Mouse (Mus musculus) adrenal gland, postnatal 14 days (tissue): ENCODE measurements around the gene C1qtnf7. TPM values are rescaled to one million over a fixed set of nuclear protein-coding genes. Genes with fewer than 3 reads are reported as not detected.
A peak's percentile ranks its signal among the peaks of the same experiment; 100 is the strongest.

Experiments
- DNase-seq: peaks from one replicate; pipeline ENCODE4 v3.0.0; 2021; ENCODE audit warnings: mixed read lengths
- long read RNA-seq, 2 experiments: library from polyadenylated mRNA; stranded (forward); transcript quantifications; one replicate each; pipeline ENCODE4 v2.0.0; 2021
- total RNA-seq: library from RNA; stranded (reverse); gene quantifications from 2 replicates; pipeline ENCODE4 v1.2.3, GENCODE M21; 2021

C1qtnf7 gene
- total RNA-seq, result 5.9 and 7.2 TPM in 2 replicates
- long read RNA-seq, experiment 1, partial matches to known transcripts, result 0 of 7 reads
- long read RNA-seq, experiment 1, other reads (novel, unspliced or antisense), result 5 of 7 reads
- long read RNA-seq, experiment 2, partial matches to known transcripts, result 0 of 2 reads
- long read RNA-seq, experiment 2, other reads (novel, unspliced or antisense), result 1 of 2 reads

DNA sequence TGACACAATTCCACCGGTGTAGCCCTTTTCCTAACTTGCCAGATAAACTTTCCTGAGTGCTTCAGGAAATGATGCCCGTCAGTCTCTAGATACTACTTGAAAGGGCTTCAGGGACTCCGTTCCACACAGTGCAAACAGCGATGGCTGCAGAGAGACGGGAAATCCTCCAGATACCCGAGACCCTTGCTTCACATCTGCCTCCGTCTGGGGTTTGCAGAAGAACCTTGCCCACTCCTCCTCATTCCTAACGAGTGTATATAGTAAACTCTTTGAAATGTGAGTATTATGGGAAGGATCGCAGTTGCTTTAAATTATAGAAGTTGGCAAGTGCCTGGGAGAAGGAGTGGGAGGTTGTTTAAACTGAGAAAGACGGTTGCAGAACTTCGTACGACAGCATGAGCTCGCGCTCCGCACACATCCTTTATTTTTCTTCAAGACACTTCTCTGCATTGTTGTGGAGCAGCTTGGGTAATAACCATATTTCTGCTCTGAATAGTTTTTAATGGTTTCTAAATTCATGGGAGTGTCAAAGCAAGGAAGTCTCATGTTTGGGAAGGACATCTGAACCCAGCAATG is at the start of gene C1qtnf7:
Gene C1qtnf7, plus strand, starts transcription at position 138 of the 576 bp plus-strand sequence.
- no peak for DNase-seq

DNA sequence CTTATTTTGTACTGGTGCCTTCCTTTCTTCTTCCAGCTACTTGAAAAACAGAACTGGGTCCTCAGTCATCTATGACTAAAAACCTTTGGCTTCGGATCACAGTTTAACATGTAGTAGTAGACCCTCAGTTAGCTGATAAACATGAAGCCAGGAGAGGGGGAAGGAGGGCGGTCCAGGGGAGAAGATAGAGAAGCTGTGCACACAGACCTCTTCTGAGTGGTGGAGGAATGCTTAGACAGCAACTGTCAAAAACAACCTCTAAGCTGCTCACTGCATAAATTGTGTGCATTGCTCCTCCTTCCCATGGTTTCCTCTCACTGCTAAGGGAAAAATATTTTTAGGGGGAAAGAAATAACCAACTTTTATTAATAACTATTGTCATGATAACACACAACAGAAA is 48.6 kb upstream of the C1qtnf7 start:
- no peak for DNase-seq

DNA sequence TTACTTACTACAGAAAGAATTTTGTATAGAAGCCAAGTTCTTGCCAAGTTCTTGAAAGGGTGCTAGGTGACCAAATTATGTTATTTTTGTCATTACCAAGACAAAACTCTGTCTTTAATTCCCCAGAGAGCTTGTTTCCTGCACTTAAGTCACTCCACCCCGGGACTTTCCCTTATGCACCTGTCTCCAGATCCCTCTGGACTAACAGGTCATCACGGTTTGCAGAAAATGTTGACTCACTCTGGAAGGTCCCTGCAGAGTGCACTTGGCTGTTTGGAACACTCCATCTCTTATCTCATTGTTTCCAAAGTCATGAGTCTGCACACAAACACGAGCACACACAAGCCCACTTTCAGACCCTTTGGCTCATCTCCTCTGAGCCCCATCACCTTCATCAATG is 48.1 kb upstream of the C1qtnf7 start:
- DNase-seq, result no peak

DNA sequence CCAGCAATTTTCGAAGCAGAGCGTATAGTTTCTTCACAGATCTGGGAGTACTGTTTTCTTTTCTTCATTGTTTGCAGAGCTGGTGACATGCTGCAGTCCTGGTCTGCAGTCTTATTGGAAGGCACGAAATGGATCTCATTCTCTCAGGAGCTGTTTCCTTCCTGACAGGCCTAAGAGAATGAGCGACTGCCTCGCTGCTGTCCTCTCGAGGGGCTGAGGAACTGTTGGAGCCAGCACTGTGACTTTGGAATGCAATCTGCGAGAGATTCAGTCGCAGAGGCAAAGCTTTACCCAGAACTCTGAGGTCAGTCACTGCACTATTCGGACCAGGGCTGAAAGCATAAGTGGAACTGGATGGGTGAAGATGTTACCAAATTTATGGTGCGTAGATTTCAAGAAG is 46.4 kb upstream of the C1qtnf7 start:
- DNase-seq, result no peak

DNA sequence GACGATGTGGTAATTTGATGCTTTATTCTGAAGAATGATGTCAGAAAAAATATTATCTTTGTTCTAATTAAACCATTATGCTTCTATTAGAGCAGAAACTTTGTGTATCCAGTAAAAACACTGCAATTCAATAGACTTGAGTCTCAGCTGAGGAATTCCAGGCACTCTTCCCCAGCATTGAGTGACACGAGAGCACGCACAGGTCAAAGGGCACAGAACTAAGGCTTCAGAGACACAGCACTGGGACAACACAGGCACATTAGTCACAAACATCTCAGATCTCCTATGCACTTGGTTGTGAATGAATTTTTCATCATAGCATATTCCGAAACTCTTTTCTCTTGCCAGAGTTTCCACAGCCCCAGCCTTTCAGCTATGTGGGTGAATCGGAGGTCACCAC is 37.4 kb upstream of the C1qtnf7 start:
- DNase-seq, result no peak

DNA sequence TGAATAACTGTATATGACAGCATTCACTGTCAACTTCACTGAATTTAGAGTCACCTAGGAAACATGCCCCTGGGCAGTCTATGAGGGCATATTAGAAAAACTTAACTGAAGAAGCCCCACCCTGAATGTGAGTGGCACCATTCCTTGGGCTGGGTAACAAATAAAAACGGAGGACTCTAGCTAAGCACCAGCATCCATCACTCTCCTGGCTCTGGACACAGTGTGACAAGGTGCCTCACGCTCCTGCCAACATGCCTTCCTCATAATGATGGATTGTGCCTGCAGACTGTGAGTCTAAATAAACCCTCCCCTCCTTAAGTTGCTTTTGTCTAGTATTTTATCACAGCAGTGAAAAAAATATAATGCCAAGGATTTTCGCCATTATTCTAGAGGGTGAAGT is 35.3 kb upstream of the C1qtnf7 start:
- DNase-seq, result no peak

DNA sequence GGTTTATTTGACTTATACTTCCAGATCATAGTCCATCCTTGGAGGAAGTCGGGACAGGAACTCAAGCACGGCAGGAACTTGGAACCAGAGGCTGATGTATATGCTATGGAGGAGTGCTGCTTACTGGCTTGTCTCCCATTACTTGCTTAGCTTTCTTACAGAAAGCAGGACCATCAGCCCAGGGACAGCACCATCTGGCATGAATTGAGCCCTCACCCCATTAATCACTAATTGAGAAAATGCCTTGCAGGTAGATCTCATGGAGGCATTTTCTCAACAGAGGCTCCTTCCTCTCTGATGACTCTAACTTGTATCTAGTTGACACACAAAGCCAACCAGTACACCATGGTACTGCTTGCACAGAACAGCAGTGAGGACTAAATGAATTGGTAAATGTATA is 34.6 kb upstream of the C1qtnf7 start:
- no peak for DNase-seq

DNA sequence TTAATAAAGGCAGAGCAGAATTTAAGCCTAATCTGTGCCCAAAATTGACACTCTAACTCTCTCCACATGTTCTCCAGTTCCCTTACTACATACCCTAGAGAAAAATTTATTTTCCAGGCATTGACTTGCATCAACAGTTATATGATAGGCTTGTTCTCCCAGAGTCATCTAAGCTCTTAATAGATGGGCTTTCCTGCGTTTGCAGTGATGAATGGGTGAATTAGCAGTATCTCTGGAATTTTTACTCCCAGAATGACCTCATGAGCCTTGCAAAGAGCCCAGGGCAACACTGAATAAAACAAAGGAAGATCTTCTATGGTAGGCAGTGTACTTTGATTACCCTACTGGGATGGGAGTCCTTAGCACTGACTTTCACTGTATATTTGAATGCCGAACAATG is 33.5 kb upstream of the C1qtnf7 start:
- no peak for DNase-seq

DNA sequence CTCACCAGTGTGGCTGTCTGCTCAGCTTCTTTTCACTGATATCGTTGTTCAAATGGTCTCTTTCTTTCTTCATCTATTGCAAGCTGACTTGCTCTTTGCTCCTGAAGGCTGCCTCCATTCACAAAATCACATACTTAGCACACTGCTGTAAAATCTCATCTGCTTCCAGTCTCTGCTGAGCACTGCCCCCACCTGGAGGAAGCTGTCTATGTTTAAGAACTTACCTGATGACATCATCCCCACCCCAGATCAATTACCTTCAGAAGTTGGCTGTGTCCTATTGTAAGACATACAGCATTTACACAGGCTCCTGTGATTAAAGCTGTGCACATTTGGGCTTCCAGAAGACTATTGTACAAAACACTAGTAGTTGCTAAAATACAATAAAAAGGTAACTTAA is 13.5 kb upstream of the C1qtnf7 start:
- DNase-seq, result no peak

DNA sequence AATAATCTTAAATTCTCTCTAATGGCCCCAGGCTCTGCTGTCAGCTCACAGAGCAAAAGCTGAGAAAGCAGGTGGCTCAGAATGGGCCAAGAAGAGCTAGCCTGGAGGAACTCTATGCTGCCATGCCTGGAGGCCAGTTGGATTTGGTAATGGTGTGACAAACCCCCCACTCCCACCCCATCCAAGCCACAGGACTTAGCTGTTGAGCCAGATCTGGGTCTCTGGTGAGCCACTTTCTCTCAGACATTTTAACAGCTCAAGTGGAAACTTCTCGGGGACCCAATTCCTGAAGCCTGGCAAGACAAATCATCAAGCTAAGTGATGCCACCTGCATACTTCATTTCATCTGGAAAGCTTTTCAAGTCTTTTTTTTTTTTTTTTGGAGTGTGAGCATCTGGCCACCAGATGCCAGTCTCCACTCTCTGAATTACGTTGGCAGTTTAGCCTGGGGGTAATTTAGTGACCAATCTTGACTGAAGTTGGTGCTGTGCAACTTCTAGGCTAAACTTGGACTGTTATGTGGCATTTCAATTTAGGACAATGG is 11.0 kb upstream of the C1qtnf7 start:
- DNase-seq, result no peak

DNA sequence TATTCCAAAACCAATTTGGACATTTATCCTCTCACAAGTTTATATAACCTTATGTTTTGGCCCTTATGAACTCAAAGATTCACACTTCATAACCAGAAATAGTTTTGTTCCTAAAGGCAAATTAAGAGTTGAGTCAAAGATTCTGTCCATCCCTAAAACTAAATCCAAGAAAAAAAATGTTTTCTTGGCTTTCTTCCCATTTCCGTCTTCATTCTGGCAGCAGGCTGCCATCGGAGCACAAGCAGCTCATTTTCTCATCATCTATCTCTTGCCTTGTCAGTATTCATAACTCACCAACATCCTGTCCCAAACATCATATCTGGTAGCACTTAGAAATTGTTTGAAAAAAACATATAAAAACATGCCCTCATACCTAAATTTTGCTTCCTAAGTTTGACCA is 6.9 kb upstream of the C1qtnf7 start:
- no peak for DNase-seq

DNA sequence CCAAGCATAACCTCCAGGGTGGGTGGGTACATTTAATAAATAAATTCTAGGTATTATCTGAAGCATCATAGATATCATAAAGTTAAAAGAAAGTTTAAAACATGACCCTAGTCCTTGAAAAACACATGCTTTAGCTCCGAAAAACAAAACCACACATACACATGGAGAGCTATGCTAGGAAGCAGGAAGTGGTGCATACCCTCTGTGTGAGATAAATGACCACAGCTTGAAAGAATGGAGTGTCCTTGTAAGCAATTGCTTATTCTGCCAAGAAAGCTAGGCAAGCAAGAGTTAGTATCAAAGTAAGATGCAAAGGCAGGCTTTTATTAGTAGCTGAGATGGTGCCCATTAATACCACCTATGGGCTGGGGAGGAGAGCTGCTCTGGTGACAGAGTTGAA is 6.4 kb upstream of the C1qtnf7 start:
- DNase-seq, result no peak

DNA sequence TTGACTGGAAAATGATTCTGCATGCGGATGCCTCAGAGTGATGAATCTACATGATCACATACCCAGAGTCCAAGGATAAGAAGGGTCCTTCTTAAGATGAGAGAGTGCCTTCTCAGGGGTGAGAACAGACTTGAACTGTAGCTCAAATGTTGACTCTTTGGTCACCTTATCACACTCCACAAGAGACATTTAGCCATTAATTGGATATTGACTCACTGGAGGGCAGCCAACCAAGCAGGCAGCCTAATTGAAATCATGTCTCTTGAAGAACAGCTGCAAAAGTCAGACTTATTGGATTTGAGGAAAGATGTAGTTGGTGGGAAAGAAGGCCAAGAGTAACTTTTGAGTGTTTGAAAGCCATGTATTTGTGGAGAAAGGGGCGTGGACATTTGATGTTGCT is 4.2 kb upstream of the C1qtnf7 start:
- DNase-seq, result no peak

DNA sequence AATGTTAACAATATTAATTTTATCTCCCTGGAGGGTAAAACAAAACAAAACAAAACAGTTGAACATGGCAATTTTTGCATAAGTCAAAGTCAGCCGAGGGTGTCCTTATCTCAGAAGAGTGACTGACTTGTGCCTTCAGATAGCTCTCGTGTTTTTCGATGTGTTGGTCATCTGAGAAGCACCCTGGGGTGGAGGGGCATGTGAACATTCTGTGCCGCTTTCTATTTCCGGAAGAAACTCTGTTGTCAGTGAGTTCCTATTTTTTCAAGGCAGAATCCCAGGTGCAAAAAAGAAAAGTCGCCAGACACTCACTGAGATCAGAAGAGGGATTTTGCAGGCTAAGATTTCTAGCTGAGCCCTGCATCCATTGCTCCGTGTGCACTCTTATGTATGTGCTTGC is 1.2 kb downstream of the C1qtnf7 start:
- DNase-seq, result peak; percentile 7

DNA sequence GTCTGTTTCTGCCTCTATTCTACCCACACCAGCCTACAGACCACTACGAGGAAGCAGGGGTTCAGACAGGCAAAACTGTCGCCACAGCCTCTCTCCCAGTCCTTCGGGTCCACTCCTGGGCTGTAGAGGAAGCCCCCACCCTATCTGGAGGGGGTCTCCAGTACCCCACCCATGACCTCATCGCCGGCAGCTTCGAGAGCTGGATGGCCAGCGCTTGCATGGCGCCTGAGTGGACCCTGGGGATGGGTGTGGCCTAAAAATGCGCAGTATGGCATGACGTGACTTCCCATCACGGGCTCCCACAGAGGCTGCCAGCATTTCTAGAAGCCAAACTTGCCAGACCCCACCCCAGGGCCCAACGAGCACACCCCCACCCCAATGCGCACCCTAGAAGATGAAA is 2.0 kb downstream of the C1qtnf7 start:
- no peak for DNase-seq

DNA sequence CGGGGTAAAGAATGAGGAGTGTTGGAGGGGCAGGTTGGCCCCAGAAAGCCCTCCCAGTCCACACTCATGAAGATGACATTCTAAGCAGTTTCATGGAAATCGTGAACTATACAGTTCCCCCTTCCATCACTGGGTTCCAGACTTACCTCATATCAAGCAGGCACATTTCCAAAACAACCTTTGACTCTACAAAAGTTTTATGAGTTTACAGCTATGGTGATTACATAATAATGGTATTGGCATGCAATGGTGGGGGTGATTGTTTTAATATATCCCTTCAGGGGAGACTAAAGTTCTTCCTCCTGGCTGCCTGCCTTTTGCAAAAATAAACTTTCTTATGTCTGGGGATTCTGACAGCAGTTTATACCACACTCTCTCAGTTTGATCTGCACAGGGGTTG is 4.6 kb downstream of the C1qtnf7 start:
- no peak for DNase-seq

DNA sequence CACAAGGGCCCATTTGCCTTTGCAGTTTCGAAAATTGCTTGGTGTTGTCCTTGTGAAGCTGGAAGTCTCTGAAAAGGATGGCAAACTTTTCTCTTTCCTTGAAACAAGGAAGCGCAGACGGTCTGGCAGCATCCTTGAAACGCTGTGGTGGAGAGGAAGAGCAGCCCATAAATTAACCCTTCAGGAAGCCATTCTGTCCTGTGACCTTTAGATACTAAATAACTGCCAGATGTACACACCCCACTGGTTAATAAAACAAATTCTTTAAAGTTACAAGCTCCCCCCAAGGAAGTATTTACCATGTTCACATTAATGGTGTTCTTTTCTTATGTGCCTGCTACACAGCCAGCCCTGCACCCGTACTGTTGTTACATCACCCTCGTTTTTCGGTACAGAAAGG is 6.0 kb downstream of the C1qtnf7 start:
- DNase-seq, result no peak

DNA sequence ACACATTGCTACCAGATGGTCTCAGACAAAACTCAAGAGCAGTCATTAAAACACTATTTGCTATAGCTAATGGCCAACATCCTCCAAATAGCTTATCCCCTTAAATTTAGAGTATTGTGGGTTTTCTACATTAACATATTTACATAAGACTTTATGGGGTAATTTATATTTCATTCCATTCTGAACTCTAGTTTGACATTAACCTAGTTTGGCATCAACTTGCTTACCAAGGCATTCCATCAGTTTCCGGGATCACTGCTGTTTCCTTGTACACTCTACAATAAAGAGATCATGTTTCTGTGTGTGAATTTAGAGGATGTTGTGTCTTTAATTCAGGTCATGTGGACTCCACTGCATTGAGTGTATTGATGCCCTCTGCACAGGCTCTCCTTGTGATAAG is 7.5 kb downstream of the C1qtnf7 start:
- no peak for DNase-seq

DNA sequence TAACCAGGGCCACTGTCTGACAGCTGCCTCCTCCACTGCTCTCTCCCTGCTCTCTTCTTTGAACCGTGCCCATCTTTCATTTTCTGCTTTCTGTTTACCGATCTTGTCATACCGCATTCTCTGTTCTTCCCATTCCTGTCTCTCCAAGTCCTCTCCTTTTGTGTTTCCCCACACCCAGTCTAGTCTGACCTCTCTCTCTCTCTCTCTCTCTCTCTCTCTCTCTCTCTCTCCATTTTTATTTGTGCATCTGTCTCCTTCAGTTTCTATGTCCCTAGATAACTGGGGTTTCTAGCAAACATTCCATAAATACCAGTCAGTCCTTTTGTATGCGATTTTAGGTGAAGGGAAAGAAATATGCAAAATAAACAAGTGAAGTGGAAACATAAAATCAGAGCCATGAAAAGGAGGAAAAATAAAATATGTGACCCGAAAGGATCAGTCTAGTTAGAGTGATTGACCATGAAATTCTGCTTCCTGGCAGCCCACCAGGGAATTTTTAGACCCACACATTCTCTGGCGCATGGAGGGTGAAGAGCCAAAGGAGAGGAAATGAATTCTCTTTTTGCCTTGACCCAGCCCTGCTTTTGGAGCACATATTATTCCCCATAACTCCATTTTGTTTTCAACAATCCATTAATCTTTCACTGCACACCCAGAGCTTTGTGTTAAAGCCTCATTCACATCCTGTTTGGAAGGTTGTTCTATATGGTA is 11.7 kb downstream of the C1qtnf7 start:
- DNase-seq, result no peak

DNA sequence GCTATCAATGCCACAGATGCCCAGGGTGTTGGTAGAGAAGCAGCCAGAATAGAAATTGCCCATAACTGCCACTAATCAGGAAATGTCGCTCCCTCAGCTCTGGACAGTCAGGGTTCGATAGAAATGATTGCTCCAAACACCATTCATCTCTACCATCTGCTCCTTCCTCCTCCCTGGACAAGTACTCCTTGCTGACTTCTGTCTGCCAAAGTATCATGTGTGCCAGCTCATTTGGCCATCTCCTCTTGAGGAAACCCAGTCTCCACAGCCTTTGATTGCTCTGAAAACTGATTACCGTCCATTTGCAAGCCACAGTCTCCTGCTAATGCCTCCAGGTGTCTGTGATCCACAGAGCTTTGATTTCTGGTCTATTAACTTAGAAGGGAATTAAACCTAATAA is 14.8 kb downstream of the C1qtnf7 start:
- no peak for DNase-seq

DNA sequence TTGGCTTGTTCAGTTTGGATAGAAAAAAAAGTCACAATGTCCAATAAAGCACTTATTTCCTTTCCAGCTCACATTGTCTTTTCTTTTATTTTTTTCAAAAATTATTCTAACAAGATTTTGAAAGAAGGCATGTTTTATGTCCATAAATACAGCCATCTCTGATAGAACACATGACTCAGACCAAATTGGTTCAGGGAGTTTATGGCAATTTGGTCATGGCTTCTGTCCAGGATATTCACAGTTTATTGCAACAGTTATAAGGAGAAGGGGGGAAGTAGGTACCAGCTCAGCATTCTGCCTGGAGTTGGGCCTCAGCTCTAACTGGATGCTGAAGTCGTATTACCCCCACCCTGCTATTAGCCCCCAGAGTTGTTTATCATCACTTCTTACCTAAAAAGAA is 15.5 kb downstream of the C1qtnf7 start:
- no peak for DNase-seq

DNA sequence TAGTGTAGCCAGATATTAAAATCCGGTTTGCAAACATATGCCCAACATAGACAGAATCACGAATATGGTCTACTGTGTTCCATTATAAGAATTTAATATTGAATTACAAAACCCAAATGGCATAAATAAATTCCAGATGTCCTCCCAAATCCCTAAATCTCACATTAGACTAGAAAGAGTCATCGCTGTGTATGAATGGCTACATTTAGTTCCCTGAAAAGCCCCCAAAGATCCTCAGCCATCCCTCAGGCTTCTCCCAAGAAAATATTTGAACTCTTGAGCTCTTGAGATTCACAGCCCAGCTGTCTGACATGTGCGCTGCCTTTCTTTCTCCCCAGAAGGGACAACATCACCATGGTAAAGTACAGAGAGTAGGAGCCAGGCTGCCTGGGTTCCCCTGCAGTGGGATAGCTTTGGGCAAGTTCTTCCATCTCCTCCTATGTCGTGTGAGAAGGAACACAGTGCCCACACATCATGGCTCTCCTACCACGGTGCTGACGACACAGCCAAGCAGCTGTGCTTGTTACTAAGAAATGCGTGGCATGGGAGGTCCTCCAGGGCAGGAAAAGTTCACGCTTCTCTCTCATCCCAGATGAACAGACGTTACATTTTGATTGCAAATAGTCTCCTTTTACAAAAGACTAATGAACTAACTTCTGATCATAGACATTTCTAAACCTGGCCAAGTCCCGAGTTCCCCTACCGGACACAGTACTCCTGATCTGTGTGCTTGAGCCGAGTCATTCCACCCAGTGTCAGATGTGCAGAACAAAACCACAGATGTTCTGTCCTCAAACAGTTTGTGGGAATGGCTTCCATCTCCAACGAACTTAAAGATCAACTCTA is 23.2 kb downstream of the C1qtnf7 start:
- DNase-seq, result no peak

DNA sequence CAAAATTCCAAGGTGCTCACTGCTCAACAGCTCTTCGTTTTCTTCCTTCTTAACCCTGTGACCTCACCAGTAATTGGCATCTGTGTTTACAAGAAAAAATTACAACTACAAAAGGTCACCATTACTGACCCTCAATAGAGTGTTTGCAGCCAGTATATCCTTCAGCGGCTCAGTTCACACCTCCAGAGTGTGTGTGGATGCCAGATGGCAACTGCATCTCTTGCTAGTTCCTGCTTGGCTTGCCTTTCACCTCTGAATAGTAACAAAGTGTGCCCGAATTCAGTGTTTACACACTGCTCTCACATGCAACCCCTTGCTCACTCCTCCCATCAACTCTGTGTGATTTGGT is 23.8 kb downstream of the C1qtnf7 start:
- no peak for DNase-seq
